Mouse (Mus musculus): Measurements from ENCODE around the gene Bach2.

Bach2 gene

GRCm38 (mm10) chr4:32428738-32429137, 190.1 kb downstream of the Bach2 start:
- no peak for DNase-seq (ENCODE audit: low spot score in 2 of 2)

- no peak for DNase-seq (ENCODE audit: low spot score in 2 of 2)
These were observed 191.5 kb downstream of the Bach2 start for GRCm38 (mm10) chr4:32430136-32430535.

DNA sequence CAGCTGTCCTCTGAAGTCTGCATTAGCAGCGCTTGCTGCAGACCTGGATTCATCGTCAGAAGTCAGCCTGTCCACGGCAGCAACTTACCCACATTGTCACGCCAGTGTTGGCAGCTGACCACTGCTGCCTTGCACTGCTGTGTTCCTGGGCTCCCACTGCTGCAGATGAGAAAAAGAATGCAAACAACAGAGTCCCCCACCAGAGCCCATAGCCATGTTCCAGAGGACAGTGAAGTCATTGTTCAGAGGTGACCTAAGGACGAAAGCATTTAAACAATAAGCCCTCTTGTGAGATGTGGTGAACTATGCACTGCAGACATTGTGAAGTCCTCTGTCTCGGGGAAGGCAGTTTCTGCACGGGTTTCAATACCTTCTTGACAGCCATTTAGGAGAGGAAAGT, 192.4 kb downstream of the Bach2 start:
- no peak for DNase-seq (ENCODE audit: low spot score in 2 of 2)

- no peak for DNase-seq (ENCODE audit: low spot score in 2 of 2)
These were observed 193.7 kb downstream of the Bach2 start for GRCm38 (mm10) chr4:32432271-32432781.

- no peak for DNase-seq (ENCODE audit: low spot score in 2 of 2)
These were observed 194.3 kb downstream of the Bach2 start for GRCm38 (mm10) chr4:32432945-32433344.

- DNase-seq (ENCODE audit: low spot score in 2 of 2) = no peak
These were observed 196.0 kb downstream of the Bach2 start for GRCm38 (mm10) chr4:32434612-32435011.

GRCm38 (mm10) chr4:32439974-32440739, 201.6 kb downstream of the Bach2 start:
- no peak for DNase-seq (ENCODE audit: low spot score in 2 of 2)

DNA sequence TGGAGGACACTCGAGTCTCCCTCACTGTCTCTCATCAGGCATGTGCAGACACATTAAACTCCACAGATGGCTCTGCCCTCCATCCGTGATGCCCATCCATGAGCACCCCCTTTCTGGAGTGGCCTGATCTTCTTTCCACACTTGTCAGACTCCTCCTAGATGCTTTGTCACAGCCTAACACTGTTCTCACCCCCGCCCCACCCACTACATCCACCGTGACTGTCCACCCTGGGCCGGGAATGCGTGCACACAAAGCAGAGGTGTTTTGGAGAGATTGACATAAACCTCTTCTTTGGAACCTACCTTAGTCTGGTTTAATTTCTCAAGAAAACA, 202.1 kb downstream of the Bach2 start:
- DNase-seq (ENCODE audit: low spot score in 2 of 2) = no peak

DNA sequence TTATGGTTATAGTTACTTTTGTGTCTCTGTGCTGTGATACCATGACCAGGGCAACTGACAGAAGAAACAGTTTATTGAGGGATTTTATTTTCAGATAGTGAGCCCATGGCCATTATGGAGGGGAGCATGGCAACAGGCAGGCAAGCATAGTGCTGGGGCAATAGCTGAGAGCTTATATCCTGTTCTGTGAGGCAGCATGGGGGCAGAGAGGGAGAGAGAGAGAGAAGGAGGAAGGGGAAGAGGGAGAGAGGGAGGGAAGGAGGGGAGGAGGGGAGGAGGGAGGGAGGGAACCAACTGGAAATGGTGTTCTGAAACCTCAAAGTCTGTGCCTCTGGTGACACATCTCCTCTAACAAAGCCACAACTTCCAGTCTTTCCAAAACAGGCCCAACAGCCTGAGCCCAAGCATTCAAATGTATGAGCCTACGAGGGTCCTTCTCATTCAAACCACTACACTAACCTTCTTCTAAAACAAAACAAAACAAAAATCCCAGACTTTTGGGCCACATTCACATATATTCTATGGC, 206.1 kb downstream of the Bach2 start:
- DNase-seq (ENCODE audit: low spot score in 2 of 2) = no peak

DNA sequence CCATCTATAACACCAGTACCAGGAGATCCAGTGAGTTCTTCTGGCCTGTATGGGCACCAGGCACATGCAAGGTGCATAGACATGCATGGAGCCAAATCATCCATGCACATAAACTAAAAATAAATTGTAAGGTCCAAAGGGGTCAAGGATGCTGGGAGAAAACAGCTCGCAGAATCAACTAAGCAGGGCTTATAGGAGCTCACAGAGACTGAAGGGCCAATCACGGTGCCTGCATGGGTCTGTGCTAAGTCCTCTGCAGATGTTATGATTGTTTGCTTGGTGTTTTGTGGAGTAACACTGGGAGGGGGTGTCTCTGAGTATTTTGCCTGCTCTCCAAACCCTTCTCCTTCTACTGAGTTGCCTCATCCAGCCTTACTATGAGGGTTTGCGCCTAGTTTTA, 209.2 kb downstream of the Bach2 start:
- DNase-seq (ENCODE audit: low spot score in 2 of 2) = no peak

DNA sequence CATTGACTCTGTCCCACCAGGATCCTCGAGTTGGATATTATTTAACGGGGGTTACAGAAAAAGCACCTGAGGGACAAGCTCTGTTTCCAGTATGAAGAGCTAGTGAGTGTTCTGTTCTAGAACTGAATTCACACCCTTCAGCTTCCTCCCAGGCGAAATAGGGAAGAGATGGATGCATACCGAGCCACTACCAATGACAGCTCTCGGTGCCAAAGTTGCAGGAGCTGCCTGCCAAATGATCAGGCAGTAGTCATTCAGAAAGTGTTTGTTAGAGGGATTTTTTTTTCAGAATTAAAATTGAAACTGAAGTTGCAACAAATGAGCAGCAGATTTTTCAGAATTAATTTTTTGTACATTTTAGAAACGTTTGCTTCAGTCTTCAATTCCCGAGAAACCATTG, 223.4 kb downstream of the Bach2 start:
- no peak for DNase-seq (ENCODE audit: low spot score in 2 of 2)

GRCm38 (mm10) chr4:32463065-32463464, 224.5 kb downstream of the Bach2 start:
- no peak for DNase-seq (ENCODE audit: low spot score in 2 of 2)

DNA sequence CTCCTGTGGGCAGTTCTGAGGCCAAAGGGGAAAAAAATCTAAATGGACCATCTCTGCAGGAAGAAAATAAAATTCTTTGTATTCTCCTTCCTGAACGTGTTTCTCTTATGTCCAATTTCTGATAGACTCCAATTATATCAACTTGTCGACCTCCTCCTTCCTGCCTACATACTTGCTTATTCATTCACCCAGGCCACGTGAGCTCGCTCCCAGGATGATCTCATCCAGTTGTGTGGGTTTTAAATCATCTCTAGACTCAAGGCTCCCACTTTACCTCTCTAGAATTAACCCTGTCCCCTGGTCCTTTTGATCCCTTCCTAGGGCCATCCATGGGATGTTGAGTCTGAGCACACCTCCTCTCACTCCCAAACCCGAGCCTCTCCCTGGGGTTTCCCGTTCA, 225.9 kb downstream of the Bach2 start:
- DNase-seq (ENCODE audit: low spot score in 2 of 2) = no peak

DNA sequence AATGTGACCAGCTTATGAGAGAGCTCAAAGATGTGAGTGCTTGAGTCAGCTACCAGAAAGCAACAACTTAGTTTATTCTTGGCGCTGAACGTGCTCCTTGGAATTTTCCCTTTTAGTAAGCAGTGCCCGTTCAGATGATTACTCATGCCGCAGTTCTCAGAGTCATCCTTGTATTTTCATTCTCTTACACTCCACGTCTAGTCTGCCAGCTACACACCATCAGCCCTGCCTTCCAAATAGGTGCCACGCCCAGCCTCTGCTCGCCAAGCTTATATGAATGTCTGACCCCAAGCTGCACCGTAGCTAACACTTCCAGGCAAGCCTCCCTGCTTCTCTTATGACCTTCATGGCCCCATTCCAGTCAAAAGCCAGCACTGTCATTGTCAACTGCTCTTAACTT, 227.4 kb downstream of the Bach2 start:
- no peak for DNase-seq (ENCODE audit: low spot score in 2 of 2)

- no peak for DNase-seq (ENCODE audit: low spot score in 2 of 2)
These were observed 239.5 kb downstream of the Bach2 start for GRCm38 (mm10) chr4:32477977-32478660.

DNA sequence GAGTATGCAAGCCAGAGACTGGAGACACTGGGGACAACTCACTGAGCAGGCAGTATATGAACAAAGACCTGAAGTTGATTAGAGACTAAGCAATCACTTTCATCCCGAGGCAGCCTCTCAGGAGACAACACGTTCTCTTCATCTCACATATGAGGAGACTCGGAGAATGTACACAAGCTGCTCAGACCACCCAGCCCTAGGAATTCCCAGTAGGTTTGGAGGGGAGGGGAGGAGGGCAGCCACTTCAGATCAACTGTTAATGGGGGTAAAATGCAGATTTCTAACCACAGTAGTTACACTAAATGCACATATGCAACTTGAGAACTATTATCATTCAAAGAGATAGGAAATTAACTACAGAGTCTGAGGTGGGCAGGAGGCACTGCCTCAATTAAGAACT, 240.6 kb downstream of the Bach2 start:
- no peak for DNase-seq (ENCODE audit: low spot score in 2 of 2)

GRCm38 (mm10) chr4:32479801-32480700, 241.4 kb downstream of the Bach2 start:
- DNase-seq (ENCODE audit: low spot score in 2 of 2) = no peak

- no peak for DNase-seq (ENCODE audit: low spot score in 2 of 2)
These were observed 242.9 kb downstream of the Bach2 start for GRCm38 (mm10) chr4:32481366-32482055.

GRCm38 (mm10) chr4:32482138-32482537, 243.5 kb downstream of the Bach2 start:
- no peak for DNase-seq (ENCODE audit: low spot score in 2 of 2)

DNA sequence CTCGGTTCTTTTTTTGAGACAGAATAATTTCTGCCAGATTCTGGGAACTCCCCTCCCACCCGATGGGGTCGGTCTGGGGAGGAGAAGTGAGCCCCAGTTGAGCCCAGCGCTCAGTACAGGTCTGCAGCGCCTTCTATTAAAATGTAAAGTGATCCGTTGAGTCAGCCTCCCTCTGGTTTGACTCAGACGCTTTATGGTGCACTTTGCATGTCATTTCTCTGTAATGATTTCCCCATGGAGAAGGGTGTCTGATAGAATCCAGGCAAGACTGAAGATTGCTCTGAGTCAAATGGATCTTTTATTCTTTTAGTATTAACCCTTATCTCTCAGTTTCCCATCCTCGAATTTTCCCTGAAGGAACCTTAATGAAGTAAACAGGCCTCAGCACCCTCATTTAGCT, 244.3 kb downstream of the Bach2 start:
- no peak for DNase-seq (ENCODE audit: low spot score in 2 of 2)

DNA sequence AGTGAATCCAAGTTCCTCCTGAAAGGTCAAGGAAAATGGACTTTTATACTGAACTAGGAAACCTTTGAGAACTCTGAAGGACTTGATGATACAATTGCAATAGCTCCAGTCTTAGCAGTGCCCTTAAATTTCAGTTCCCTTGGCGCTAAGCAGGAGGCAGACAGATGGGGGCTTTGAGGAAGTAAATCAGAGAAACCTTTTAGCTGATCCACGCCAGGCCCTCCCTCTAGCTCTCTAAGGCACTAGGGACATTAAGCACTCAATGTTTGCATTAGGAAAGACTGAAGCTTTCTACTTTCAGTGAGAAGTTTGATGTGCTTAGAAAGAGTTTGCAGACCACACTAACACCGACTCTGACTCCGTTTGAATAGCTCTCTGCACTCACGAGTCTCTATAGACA, 247.2 kb downstream of the Bach2 start:
- DNase-seq (ENCODE audit: low spot score in 2 of 2) = no peak

Data from spleen, postnatal 10 days (tissue).